Mouse (Mus musculus): ENCODE measurements around the gene Tubg2. TPM values are rescaled to one million over a fixed set of nuclear protein-coding genes. Genes with fewer than 3 reads are reported as not detected.
A peak's percentile ranks its signal among the peaks of the same experiment; 100 is the strongest.

The Tubg2 gene
- total RNA-seq, 1 experiment from 2014 or later = not detected

DNA sequence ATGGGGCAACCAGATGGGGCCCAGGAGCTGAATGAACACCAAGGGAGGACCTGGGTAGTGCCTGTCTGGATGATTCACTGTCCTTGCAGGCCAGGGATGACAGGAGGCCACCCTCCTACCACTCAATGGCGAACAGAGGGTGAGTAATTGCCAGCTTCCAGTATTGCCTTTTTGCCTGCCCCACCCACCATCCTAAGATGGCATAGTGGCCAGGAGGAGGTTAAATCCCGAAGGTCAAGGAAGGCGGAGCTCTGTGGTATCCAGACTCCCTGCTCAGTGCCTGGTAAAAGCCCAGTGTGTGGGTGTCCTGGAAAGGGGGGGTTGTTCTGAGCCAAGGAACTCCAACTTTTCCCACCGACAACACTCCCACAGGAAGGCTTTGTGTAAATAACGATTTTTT, 6.6 kb downstream of the Tubg2 start:
- ATAC-seq (replicated peaks; ENCODE audit: insufficient number of reproducible peaks, low FRiP score, low TSS enrichment, poor library complexity, severe bottlenecking) = no peak

DNA sequence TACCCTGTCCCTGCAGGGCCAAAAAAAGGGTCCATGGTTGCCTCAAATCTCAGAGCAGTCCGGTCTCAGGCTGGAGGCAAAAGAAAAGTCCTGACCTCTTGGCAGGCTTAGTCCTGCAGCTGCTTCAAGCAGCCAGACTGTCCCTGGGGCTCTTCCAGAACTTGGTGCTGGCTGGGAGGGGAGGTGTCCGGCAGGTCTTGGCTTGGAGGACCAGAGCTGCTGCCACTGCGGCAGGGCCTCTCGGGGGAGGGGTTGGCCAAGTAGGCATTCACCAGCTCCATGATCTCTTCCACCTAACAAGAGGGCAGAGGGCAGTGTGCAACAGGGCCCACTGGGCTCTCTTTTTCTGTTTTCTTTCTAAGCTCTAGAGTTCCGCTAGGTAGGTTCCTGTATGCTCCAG, 7.1 kb downstream of the Tubg2 start:
- no peak for ATAC-seq (replicated peaks; ENCODE audit: insufficient number of reproducible peaks, low FRiP score, low TSS enrichment, poor library complexity, severe bottlenecking)

GRCm38 (mm10) chr11:101163476-101164350, 8.0 kb downstream of the Tubg2 start:
- no peak for ATAC-seq (replicated peaks; ENCODE audit: insufficient number of reproducible peaks, low FRiP score, low TSS enrichment, poor library complexity, severe bottlenecking)

GRCm38 (mm10) chr11:101164351-101164665, 8.6 kb downstream of the Tubg2 start:
- ATAC-seq (replicated peaks; ENCODE audit: insufficient number of reproducible peaks, low FRiP score, low TSS enrichment, poor library complexity, severe bottlenecking) = no peak

GRCm38 (mm10) chr11:101164677-101165580, 9.2 kb downstream of the Tubg2 start:
- ATAC-seq (replicated peaks; ENCODE audit: insufficient number of reproducible peaks, low FRiP score, low TSS enrichment, poor library complexity, severe bottlenecking) = no peak

DNA sequence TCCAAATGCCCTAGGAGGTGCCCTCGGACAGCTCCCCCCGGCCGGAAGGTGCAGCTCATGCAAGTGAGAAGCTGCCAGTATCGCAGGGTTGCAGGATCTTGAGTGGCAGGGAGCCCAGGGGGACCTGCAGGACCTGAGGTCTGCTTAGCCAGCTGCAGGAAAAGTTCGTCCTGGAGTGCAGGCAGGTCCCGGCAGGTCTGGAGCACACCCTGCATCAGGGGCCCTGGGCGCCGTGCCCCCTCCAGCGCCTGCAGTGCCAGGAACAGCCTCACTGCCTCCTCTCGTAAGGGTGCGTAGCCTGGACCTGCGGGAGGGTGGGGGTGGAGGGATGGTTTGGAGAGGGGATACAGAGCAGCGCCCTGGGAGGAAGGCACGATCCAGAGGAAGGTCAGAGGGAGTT, 10.7 kb downstream of the Tubg2 start:
- ATAC-seq (replicated peaks; ENCODE audit: insufficient number of reproducible peaks, low FRiP score, low TSS enrichment, poor library complexity, severe bottlenecking) = no peak

GRCm38 (mm10) chr11:101167211-101167962, 11.7 kb downstream of the Tubg2 start:
- ATAC-seq (replicated peaks; ENCODE audit: insufficient number of reproducible peaks, low FRiP score, low TSS enrichment, poor library complexity, severe bottlenecking) = no peak

- no peak for ATAC-seq (replicated peaks; ENCODE audit: insufficient number of reproducible peaks, low FRiP score, low TSS enrichment, poor library complexity, severe bottlenecking)
Observed at GRCm38 (mm10) chr11:101167963-101168300, 12.2 kb downstream of the Tubg2 start.

DNA sequence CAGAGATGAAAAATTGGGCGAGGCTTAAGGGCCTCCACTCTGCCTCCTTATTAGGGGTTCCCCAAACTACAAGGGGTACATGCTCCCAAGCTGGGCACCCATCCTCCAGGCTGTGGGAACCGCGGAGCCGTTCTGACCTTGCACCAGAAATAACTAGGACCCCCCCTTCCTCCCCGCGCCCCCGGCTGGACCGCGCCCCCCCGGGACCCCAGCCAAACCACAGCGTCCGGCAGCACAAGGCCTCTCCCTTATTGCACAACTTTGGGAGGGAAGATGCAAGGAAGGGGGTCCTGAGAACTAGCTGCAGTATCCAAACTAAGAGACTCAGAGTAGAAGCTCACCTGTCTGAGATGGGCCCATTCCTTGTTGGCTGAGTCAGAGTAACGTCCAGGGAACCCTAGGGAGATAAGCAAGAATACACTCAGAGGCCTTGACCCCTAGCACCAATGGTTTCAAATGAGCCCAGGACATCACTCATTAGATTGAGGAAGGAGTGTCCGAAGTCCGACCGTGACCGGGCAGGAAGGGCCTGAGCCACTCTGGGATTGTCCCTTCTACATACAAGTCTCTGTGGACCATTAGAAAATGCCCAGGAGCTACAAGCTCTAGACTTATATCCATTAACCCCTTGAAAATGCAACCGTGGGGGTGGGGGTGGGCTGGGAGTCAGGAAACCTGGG, 12.7 kb downstream of the Tubg2 start:
- ATAC-seq (replicated peaks; ENCODE audit: insufficient number of reproducible peaks, low FRiP score, low TSS enrichment, poor library complexity, severe bottlenecking) = no peak

DNA sequence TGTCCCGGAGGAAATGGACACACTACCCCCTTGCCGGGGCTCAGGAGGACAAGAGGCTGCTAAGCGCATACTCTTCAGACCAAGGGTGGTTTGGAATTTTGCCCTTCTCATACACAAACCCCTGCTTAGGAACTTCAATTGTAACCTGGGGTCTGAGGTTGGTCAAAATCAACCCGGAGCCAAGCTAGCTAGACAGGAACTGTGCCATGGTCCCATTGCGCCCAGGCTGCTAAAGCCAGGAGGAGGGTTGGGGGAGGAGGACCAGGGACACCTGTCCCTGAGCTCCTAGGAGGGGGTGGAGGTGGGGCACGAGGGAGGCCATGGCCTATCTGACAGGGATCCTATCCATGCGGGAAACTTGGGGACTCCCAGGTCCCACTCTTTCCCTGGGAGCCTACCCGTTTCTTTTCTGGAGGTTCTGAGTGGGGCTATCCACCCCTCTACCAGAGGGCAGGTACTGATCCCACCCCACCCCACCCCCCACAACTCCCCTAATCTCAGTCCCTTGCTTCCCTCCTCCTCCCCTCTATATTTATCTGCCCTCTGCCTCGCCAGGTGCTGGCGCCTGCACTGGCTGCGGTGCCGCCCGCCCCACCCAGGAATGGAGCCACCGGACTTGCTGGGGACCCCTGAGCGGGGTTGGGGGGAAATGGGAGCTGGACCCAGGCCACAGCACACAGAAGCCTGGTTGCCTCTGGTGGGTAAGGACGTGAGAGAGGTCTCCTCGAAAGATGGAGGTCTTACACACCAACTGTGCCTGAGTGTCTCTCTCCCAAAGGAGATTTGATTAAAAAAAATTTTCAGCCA, 13.8 kb downstream of the Tubg2 start:
- ATAC-seq (replicated peaks; ENCODE audit: insufficient number of reproducible peaks, low FRiP score, low TSS enrichment, poor library complexity, severe bottlenecking) = no peak

DNA sequence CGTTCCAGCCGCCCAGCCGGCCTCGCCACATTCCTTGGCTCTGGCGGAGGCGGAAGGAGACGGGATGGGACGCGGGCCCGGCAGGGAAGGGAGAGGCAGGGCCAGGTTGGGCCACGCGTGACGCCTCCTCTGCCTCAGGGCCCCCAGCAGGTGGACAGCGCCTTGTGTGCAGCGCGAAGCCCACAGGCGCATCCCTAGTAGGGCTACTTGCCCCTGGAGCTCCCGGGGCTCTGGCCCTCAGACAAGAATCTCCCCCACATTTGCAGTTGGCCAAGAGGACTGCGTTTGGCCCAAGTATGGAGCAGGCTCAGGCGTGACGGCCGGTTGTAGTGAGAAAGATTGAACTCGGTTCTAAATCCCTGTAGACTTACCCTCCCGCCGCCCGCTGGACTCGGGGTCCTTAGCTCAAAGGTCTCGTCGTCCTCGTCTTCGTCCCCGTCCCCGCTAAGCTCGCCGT, 14.7 kb downstream of the Tubg2 start, which contains the start of gene Cntnap1:
Gene Cntnap1 (plus strand): TSS at position 170 of the 457 bp plus-strand sequence.
- no peak for ATAC-seq (replicated peaks; ENCODE audit: insufficient number of reproducible peaks, low FRiP score, low TSS enrichment, poor library complexity, severe bottlenecking)

GRCm38 (mm10) chr11:101170811-101171610, 15.3 kb downstream of the Tubg2 start, which contains the start of gene Plekhh3:
Gene Plekhh3, minus strand, starts transcription at chr11:101171351.
- peak; percentile 79 for ATAC-seq (replicated peaks; ENCODE audit: insufficient number of reproducible peaks, low FRiP score, low TSS enrichment, poor library complexity, severe bottlenecking)

DNA sequence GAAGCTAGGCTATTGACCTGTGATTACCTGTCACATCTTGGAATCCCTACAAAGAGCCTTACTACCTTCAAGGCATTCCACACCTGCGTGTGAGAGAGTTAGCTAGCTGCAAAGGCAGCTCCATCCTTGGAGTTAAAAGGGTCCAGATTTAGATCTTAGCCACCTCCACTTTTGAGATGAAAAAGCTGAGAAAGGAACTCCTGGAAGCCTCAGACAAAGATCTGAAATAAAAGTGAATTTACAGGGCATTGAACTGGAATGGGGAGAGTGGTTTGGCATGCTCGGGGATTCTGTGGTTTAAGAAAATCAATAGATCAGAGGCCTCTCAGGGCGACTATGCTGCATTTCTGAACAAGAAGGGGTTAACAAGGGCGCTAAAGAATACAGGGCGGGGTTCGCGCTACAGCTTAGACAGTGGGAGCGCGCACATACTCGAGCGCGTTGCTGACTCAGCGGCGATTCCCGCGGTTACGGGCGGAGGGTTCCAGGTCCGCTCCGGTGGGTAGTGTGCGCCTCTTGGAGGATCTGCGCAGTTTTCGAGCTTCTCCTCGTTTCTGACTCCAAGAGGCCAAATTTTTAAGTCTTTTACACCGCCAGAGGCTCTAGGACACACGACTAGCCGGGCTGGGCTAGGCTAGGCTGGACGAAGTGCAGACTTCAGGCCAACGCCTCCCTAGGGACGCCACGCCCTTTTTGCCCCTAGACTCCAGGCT, 16.2 kb downstream of the Tubg2 start:
- ATAC-seq (replicated peaks; ENCODE audit: insufficient number of reproducible peaks, low FRiP score, low TSS enrichment, poor library complexity, severe bottlenecking) = 0 out of 2 replicates have a peak, but pooled peaks have one; percentile 8

DNA sequence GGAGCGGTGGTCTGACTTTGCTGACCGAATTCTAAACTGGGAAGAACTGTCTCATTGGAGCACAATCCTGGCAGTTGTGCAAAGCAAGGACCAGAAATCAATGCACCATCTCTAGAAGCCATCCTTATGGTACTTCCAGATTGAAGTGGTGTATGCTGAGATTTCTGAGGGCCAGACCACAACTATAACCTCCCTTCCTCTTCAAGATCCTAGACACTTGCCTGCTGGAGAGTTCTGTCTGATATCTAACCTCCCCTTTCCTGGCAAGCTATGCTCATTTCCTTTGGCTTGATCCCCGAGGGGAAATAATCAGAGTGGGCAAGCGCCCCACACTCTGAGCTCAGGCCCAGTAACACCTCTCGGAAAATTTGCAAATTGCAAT, 16.7 kb downstream of the Tubg2 start:
- ATAC-seq (replicated peaks; ENCODE audit: insufficient number of reproducible peaks, low FRiP score, low TSS enrichment, poor library complexity, severe bottlenecking) = no peak

- no peak for ATAC-seq (replicated peaks; ENCODE audit: insufficient number of reproducible peaks, low FRiP score, low TSS enrichment, poor library complexity, severe bottlenecking)
Observed at GRCm38 (mm10) chr11:101173112-101173511, 17.4 kb downstream of the Tubg2 start.

GRCm38 (mm10) chr11:101173631-101174388, 18.1 kb downstream of the Tubg2 start:
- peak; percentile 23; the same call in 1 of the 2 replicates for ATAC-seq (replicated peaks; ENCODE audit: insufficient number of reproducible peaks, low FRiP score, low TSS enrichment, poor library complexity, severe bottlenecking)

All from monocyte, adult 5-6 weeks (primary cell).